Mouse (Mus musculus) heart, adult 18-20 months (tissue): Measurements from ENCODE around the gene Gm49380. TPM values are rescaled to one million over a fixed set of nuclear protein-coding genes. Genes with fewer than 3 reads are reported as not detected.

Experiments
- DNase-seq, 2 experiments: peaks; one replicate each; pipeline ENCODE4 v3.0.0; 2021 to 2022; ENCODE audit warnings: mixed read lengths in 1 of 2
- total RNA-seq, 2 experiments: library from RNA; stranded (reverse); gene quantifications; 2 replicates each; pipeline ENCODE4 v1.2.3; 2021

Gene Gm49380
- total RNA-seq, 2 experiments from 2014 or later: 0.37 TPM; not detected in 1

- DNase-seq: peak; percentile 77 to 85
These were observed 19.4 kb downstream of the Gm49380 start for GRCm38 (mm10) chr9:44093612-44094503.

- peak in 1 of 2 experiments; percentile 36 for DNase-seq
These were observed 24.3 kb downstream of the Gm49380 start for GRCm38 (mm10) chr9:44088877-44089608.

GRCm38 (mm10) chr9:44087761-44088455 lies 25.4 kb downstream of the Gm49380 start:
- peak; percentile 74 to 79 for DNase-seq

- DNase-seq: peak in 1 of 2 experiments; percentile 51
These were observed 26.3 kb downstream of the Gm49380 start for GRCm38 (mm10) chr9:44086960-44087359.

- peak; percentile 82 to 83 for DNase-seq
These were observed 27.3 kb downstream of the Gm49380 start for GRCm38 (mm10) chr9:44085741-44086665.

- DNase-seq: peak in 1 of 2 experiments; percentile 42
These were observed 28.0 kb downstream of the Gm49380 start for GRCm38 (mm10) chr9:44085276-44085675.

- peak; percentile 96 to 98 for DNase-seq
These were observed 28.6 kb downstream of the Gm49380 start for GRCm38 (mm10) chr9:44084659-44085229.

GRCm38 (mm10) chr9:44084236-44084635 lies 29.1 kb downstream of the Gm49380 start:
- DNase-seq: no peak

- DNase-seq: peak in 1 of 2 experiments; percentile 63
These were observed 29.7 kb downstream of the Gm49380 start for GRCm38 (mm10) chr9:44083392-44084121.

- peak in 1 of 2 experiments; percentile 7 for DNase-seq
These were observed 31.0 kb downstream of the Gm49380 start for GRCm38 (mm10) chr9:44082266-44082665.

- no peak for DNase-seq
These were observed 31.7 kb downstream of the Gm49380 start for GRCm38 (mm10) chr9:44081581-44081980.

GRCm38 (mm10) chr9:44080953-44081352 lies 32.3 kb downstream of the Gm49380 start:
- no peak for DNase-seq

GRCm38 (mm10) chr9:44079997-44080780 lies 33.1 kb downstream of the Gm49380 start:
- DNase-seq: no peak

- DNase-seq: peak; percentile 88 to 93
These were observed 34.1 kb downstream of the Gm49380 start for GRCm38 (mm10) chr9:44078955-44079756.

GRCm38 (mm10) chr9:44078136-44078797 lies 35.0 kb downstream of the Gm49380 start:
- DNase-seq: peak in 1 of 2 experiments; percentile 38

GRCm38 (mm10) chr9:44077266-44077910 lies 35.9 kb downstream of the Gm49380 start:
- DNase-seq: peak in 1 of 2 experiments; percentile 23

- DNase-seq: peak; percentile 80 to 83
These were observed 36.6 kb downstream of the Gm49380 start for GRCm38 (mm10) chr9:44076764-44077120.
